Mouse (Mus musculus) retina, postnatal 1 day (tissue): ENCODE measurements around the gene Gpr141.
"Not testable (repeated sequence)": the region's sequence is repeated elsewhere in the genome, so short reads cannot be mapped to it uniquely, and the experiment has no call there.

Experiments
- DNase-seq: peaks from one replicate; pipeline ENCODE4 v3.0.0-alpha.2; 2012

The Gpr141 gene

GRCm38 (mm10) chr13:19824071-19824470 is at the start of gene Gpr141:
Gpr141 (minus strand) TSS chr13:19824257.
- DNase-seq, result no peak

- DNase-seq, result no peak
Measured at GRCm38 (mm10) chr13:19864241-19864640, 40.2 kb upstream of the Gpr141 start.

- DNase-seq, result no peak
Measured at GRCm38 (mm10) chr13:19854629-19855333, 30.7 kb upstream of the Gpr141 start.

GRCm38 (mm10) chr13:19854049-19854448 is 30.0 kb upstream of the Gpr141 start:
- DNase-seq, result peak; percentile 42

GRCm38 (mm10) chr13:19843448-19843847 is 19.4 kb upstream of the Gpr141 start:
- DNase-seq, result no peak

- DNase-seq, result no peak
Measured at GRCm38 (mm10) chr13:19842707-19843106, 18.6 kb upstream of the Gpr141 start.

- DNase-seq, result no peak
Measured at GRCm38 (mm10) chr13:19841615-19842014, 17.6 kb upstream of the Gpr141 start.

- peak; percentile 91 for DNase-seq
Measured at GRCm38 (mm10) chr13:19840206-19840605, 16.1 kb upstream of the Gpr141 start.

- DNase-seq, result no peak
Measured at GRCm38 (mm10) chr13:19830560-19830959, 6.5 kb upstream of the Gpr141 start.

GRCm38 (mm10) chr13:19828095-19828494 is 4.0 kb upstream of the Gpr141 start:
- DNase-seq, result no peak

- DNase-seq, result no peak
Measured at GRCm38 (mm10) chr13:19821639-19822038, 2.4 kb downstream of the Gpr141 start.

- no peak for DNase-seq
Measured at GRCm38 (mm10) chr13:19819926-19820325, 4.1 kb downstream of the Gpr141 start.

- no peak for DNase-seq
Measured at GRCm38 (mm10) chr13:19819243-19819642, 4.8 kb downstream of the Gpr141 start.

- DNase-seq, result no peak
Measured at GRCm38 (mm10) chr13:19794942-19795341, 29.1 kb downstream of the Gpr141 start.

GRCm38 (mm10) chr13:19794486-19794885 is 29.6 kb downstream of the Gpr141 start:
- no peak for DNase-seq

GRCm38 (mm10) chr13:19793761-19794160 is 30.3 kb downstream of the Gpr141 start:
- DNase-seq, result no peak

- DNase-seq, result not testable (repeated sequence)
Measured at GRCm38 (mm10) chr13:19787946-19788345, 36.1 kb downstream of the Gpr141 start.

GRCm38 (mm10) chr13:19770163-19770562 is 53.9 kb downstream of the Gpr141 start:
- DNase-seq, result no peak

GRCm38 (mm10) chr13:19767202-19767601 is 56.9 kb downstream of the Gpr141 start:
- no peak for DNase-seq

GRCm38 (mm10) chr13:19764276-19764675 is 59.8 kb downstream of the Gpr141 start:
- DNase-seq, result no peak

GRCm38 (mm10) chr13:19763211-19763610 is 60.8 kb downstream of the Gpr141 start:
- no peak for DNase-seq

- no peak for DNase-seq
Measured at GRCm38 (mm10) chr13:19745741-19746140, 78.3 kb downstream of the Gpr141 start.

GRCm38 (mm10) chr13:19744536-19744935 is 79.5 kb downstream of the Gpr141 start:
- DNase-seq, result no peak

- DNase-seq, result no peak
Measured at GRCm38 (mm10) chr13:19734597-19734996, 89.5 kb downstream of the Gpr141 start.

GRCm38 (mm10) chr13:19730826-19731225 is 93.2 kb downstream of the Gpr141 start:
- no peak for DNase-seq
